Mouse (Mus musculus) retina, postnatal 1 day (tissue): Measurements from ENCODE around the gene Orc2.
A peak's percentile ranks its signal among the peaks of the same experiment; 100 is the strongest.

Experiments used
- DNase-seq: peaks from one replicate; pipeline ENCODE4 v3.0.0-alpha.2; 2012

Orc2 gene

GRCm38 (mm10) chr1:58504577-58505254 lies at the start of gene Orc2:
TSS of gene Orc2 (minus strand) at chr1:58505109.
- peak; percentile 97 for DNase-seq

- DNase-seq = no peak
Measured at GRCm38 (mm10) chr1:58541386-58541785, 36.5 kb upstream of the Orc2 start.

- DNase-seq = no peak
Measured at GRCm38 (mm10) chr1:58507249-58507648, 2.3 kb upstream of the Orc2 start.

GRCm38 (mm10) chr1:58503793-58504370 lies 1.0 kb downstream of the Orc2 start:
- no peak for DNase-seq

- no peak for DNase-seq
Measured at GRCm38 (mm10) chr1:58503134-58503533, 1.8 kb downstream of the Orc2 start.

GRCm38 (mm10) chr1:58498758-58499157 lies 6.2 kb downstream of the Orc2 start:
- DNase-seq = no peak

- DNase-seq = no peak
Measured at GRCm38 (mm10) chr1:58497678-58498077, 7.2 kb downstream of the Orc2 start.

GRCm38 (mm10) chr1:58495603-58496002 lies 9.3 kb downstream of the Orc2 start:
- DNase-seq = no peak

GRCm38 (mm10) chr1:58482647-58483046 lies 22.3 kb downstream of the Orc2 start:
- no peak for DNase-seq

GRCm38 (mm10) chr1:58475662-58476061 lies 29.2 kb downstream of the Orc2 start:
- DNase-seq = no peak

- no peak for DNase-seq
Measured at GRCm38 (mm10) chr1:58465561-58465960, 39.3 kb downstream of the Orc2 start.

GRCm38 (mm10) chr1:58465042-58465441 lies 39.9 kb downstream of the Orc2 start:
- no peak for DNase-seq

GRCm38 (mm10) chr1:58463935-58464334 lies 41.0 kb downstream of the Orc2 start:
- DNase-seq = no peak

GRCm38 (mm10) chr1:58460566-58460965 lies 44.3 kb downstream of the Orc2 start:
- DNase-seq = no peak

GRCm38 (mm10) chr1:58458867-58459266 lies 46.0 kb downstream of the Orc2 start:
- no peak for DNase-seq

GRCm38 (mm10) chr1:58458175-58458574 lies 46.7 kb downstream of the Orc2 start:
- no peak for DNase-seq

- DNase-seq = no peak
Measured at GRCm38 (mm10) chr1:58454316-58454715, 50.6 kb downstream of the Orc2 start.

- DNase-seq = no peak
Measured at GRCm38 (mm10) chr1:58448396-58448795, 56.5 kb downstream of the Orc2 start.

- DNase-seq = no peak
Measured at GRCm38 (mm10) chr1:58447766-58448165, 57.1 kb downstream of the Orc2 start.

- no peak for DNase-seq
Measured at GRCm38 (mm10) chr1:58445861-58446260, 59.0 kb downstream of the Orc2 start.

GRCm38 (mm10) chr1:58445143-58445722 lies 59.7 kb downstream of the Orc2 start, which contains the start of the genes Nif3l1 and Ppil3:
TSS of gene Nif3l1 (plus strand) at chr1:58445151.
TSS of gene Ppil3 (minus strand) at chr1:58445486.
- peak; percentile 94 for DNase-seq

- DNase-seq = no peak
Measured at GRCm38 (mm10) chr1:58444691-58445090, 60.2 kb downstream of the Orc2 start.

GRCm38 (mm10) chr1:58424551-58424950 lies 80.4 kb downstream of the Orc2 start:
- DNase-seq = no peak
